Mouse (Mus musculus): ENCODE data around the gene Plk5.

Gene Plk5

DNA sequence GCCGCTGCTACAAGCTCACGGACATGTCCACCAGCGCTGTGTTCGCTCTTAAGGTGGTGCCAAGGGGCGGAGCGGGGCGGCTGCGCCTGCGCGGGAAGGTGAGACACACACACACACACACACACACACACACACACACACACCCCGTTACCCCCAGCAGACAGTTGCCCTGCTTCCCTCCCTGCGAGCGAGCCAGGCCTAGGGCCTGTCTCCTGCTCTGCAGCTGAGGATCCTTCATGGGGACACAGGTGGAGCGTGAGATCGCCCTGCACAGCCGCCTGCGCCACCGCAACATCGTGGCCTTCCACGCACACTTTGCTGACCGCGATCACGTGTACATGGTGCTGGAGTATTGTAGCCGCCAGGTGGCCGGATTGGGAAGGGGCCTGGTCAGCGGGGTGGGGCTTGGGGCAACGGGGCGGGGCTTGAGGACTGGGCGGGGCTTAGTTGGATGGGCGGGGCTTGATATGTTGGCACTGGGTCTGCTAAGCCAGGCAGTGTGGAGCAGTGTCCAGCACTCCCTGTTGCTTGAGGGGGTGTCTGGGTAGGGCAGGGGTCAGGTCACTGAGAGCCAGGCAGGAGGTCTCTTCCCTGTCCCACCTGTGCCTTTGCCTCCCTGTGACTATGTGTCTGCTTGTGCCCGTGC, 1.9 kb downstream of the Plk5 start:
- peak; percentile 60 for DNase-seq

DNA sequence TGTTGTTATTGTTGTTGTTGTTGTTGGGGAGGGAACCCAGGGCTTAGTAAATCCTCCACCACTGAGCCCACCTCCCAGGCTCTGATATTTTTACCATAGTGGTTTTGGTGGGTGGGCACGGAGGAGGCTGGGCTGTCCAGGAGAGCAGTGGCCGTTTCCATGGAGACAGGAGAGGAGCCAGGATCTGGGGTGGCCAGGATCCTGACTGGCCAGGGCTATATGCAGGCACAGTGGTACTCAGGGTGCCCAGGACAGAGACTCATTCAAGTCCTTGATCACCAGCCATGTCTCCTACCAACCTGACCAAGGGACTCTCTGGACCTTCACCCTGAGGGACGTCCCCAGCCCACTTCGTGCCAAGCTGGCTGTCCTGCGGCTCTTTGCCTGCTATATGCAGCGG, 7.5 kb downstream of the Plk5 start:
- DNase-seq = no peak

DNA sequence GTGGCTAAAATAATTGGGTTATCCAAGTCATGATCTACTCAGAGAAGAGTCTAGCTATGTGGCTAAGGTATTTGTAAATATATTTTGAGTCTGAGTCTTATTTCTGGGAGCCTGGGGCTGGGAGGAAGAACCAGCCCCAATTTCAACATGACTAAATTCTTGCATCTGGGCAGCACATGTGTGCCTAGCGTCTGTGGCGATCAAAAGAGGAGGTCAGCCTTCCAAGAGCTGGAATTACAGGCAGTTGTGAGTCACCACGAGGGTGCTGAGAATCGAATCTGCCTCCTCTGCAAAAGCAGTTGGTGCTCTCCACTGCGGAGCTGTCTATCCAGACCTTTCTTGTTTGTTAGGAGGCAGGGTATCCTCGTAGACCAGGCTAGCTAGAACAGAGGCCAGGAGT, 9.5 kb downstream of the Plk5 start:
- DNase-seq = no peak

DNA sequence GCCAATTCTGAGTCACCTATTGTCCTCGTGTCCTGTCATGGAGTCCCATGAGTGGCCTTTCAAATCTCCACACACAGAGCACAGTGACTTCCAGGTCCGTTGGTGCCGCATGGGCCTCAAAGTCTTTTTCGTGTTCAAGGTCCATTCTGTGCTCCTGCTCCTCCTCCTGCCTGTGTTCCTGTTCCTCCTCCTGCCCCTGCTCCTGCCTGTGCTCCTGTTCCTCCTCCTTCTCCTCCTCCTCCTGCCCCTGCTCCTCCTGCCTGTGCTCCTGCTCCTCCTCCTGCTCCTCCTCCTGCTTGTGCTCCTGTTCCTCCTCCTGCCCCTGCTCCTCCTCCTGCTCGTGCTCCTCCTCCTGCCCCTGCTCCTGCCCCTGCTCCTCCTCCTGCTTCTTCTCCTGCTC, 11.7 kb downstream of the Plk5 start:
- DNase-seq = no peak

DNA sequence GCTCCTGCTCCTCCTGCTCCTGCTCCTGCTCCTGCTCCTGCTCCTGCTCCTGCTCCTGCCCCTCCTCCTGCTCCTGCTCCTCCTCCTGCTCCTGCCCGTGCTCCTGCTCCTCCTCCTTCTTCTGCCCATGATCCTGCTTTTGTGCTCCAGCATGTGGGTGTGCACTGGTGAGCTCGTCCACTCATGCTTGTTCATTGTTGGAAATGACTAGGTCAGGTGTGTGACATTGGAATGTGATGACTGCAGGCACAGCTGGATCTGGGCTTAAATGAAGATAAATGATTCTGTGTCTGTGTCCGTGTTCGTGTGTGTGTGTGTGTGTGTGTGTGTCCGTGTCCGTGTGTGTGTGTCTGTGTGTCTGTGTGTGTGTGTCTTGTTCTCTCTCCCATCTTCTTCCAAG, 12.1 kb downstream of the Plk5 start:
- no peak for DNase-seq

DNA sequence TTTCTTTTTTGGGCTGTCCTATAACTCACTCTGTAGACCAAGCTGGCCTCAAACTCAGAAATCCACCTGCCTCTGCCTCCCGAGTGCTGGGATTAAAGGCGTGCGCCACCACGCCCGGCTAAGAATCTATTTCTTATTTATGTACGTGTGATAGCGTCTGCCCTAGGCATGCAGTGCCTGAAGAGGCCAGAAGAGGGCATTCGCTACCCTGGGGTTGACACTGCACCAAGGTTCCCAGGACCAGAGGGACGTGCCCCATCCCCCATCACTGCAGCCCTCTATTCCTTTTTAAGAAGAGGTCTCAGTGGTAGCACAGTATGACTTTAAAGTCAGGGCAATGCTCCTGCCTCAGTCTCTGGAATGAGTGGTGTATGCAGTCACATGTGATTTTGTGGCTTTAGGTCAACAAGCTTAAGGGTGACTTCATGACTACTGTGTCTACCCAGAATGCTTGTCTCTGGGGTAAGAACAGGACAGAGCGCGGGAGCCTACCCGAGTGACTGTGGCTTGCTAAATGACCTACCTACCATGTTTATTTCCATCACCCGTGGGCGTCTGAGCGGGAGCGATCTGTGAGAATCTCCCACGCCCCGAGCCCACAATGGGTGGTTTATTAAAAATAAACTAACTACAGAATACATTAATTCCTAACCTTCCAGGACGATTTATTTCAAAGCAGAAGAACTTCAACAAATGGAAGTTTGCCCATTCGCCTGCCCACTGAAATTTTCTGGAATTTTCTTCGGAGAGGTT, 13.9 kb downstream of the Plk5 start:
- DNase-seq = peak; percentile 36

DNA sequence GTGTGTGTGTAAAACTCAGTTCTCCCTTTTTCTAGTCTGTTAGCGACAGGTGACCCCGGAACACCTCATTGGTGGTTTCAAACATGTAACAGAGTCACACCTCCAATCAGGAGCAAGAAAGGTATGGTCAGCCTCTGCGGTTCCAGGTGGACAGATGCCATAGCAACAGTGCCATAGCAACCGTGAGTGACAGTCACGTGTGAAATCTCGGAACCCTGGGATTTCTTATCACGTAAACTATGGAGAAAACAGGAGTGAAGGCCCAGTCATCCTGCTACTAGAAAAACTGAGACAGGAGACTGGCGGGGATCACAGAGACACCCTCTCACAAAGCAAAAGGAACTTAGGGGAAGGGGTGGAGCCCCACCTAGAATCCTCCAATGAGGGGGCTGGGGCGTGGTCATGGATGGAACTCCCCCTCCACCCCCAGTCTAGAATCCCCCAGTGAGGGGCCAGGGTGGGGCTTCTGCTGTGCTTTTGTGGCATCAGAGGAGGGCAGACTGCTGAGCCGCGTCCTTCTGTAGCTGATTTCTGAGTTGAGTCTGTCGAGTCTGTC, 15.2 kb downstream of the Plk5 start:
- DNase-seq = peak; percentile 90

DNA sequence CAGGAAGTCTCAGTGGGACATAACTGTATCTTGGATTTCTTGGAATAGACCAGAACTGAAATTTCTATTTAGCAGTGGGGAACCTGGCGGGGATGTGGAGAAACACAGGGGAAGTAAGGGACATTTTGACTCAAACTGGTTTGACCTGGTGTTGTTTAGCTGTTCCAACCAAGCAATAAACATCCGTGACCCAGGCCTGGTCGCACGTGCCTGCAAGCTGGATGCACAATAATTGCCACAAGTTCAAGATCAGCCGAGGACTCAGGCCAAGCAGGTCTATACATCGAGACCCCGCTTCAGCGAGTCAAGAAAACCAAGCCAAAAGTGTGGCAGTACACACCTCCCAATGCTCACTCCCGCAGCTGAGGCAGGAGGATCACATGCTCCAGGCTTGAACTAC, 15.7 kb downstream of the Plk5 start:
- no peak for DNase-seq

DNA sequence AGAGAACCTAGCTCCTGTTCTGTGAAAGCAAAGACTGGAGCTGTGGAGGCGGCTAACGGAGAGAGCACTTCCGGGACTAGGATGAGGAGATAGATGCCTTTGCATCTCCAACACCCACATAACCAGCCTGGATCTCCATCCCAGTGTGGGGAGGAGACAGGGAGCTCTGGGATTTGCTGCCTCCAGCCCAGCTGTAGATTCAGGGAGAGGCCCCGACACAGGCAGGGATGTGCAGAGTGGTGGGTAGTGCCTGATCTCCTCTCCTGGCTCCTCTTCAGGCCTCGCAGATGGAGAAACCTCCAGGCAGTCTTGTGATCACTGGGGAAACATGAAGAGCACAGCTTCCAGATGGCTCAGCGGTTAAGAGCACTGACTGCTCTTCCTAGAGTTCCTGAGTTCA, 16.4 kb downstream of the Plk5 start:
- DNase-seq = no peak

DNA sequence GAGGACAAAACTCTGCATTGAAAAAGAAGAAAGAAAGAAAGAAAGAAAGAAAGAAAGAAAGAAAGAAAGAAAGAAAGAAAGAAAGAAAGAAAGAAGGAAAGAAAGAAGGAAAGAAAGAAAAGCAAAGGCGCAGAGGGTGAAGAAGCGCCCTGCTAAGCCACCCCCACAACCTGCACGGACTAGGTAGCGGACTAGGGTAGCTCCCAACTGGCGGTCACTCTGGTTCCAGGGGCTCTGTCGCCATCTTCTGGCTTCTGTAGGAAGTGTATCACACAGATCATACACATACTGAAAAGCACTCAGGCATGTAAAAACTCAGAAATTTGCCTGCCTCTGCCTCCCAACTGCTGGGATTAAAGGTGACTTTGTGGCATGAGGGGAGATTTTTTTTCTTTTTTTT, 17.8 kb downstream of the Plk5 start:
- peak; percentile 93 for DNase-seq

DNA sequence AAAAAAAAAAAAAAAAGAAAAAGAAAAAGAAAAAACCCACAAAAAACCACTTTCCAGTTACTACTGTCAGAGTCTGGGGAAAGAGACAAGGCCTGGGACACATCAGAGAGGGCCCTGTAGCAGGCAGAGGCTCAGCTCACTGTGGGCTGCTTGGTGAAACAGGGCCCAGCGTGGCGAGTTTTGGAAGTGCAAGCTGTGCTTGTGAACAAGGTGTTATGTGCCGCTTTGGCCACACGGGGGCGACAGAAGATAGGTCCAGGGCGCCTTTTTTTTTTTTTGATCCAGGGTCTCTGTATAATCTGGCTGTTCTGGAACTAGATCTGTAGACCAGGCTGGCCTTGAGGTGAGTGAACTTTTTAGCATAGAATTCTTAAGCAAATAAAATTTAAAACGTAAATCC, 19.9 kb downstream of the Plk5 start:
- DNase-seq = peak; percentile 97

DNA sequence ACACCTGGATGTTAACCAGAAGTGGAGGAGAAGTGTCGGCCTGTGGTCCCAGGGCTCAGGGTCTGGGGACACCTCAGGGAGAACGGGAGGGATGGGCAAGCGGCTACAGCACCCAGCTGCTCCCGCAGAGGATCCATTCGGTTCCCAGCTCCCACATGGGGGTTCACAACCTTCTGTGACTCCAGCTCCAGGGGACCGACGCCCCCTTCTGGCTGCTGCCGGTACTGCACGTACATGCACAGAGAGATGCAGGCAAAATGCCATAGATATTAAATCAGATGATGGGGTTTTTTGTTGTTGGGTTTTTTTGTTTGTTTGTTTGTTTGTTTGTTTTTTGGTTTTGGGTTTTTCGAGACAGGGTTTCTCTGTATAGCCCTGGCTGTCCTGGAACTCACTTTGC, 21.5 kb downstream of the Plk5 start:
- peak; percentile 40 for DNase-seq

DNA sequence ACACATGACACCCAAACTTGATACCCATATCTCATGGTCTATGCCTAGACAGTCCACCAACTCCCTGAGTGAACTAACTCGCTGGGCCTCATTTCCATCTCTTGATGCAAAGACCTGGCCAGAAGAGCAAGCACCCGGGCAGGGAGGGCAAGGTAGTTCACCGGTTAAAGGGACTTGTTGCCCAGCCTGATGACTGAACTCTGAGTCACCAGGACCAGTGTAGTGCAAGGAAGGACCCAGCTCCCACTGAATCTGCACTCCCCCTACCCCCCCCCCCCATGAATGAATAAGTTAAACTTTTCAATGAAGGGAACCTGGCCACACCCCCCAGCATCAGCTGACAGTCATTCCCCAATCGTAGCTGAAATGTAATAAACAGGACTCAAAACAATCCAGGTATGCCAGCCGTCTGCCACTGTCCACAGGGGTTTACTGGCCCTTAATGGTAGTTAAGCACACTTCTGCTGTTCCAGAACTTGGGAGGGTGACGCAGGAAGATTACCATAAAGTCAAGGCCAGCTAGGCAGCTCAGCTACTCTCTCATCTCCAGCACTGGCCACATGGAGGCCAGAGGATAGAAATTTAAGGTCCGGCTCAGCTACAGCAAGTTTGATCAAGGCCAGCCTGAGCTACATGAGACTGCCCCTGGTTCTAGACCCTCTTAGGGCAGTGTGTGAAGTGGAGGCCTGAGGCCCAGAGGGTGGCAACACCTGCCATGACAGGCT, 26.5 kb downstream of the Plk5 start:
- no peak for DNase-seq

DNA sequence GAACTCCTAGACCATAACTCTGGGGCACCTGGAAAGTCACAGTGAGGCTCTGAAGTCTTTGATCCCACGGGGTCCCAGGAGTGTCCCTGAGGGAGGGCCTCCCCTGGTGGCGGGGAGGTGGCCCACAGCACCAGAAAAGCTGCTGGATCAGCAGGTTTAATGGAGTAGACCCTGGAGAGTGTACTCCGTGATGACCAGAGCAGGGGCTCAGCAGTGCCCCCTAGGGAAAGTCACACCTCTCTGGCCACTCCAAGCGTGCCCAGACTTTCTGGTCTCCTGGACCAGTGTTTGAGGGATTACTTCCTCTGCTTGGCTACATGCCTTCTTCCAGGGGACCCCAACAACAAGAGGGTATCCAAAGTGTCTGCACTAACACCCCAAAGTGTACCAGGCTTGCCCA, 27.2 kb downstream of the Plk5 start:
- DNase-seq = peak; percentile 28

DNA sequence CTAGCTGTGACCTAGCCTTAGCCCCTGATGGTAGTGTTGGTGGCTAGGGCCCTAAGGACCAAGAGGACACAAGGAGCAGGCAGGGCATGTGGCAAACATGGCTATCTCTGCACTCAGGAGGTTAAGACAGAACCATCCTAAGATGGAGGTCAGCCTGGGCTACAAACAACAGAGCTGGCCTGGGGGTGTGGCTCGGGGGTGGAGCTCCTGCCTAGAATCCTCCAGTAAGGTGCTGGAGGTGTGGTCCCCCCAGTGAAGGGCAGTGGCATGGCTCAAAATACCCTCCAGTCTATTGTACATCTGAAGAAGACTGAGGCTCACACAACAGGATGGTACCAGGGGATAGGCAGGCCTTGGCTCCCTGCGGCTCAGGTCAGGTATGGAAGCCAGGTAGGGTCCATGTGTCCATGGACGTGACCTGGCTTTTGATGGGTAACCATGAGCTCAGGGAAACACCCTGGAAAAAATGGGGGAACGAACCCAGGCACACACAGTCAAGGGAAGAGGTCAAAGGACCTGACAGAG, 27.9 kb downstream of the Plk5 start:
- DNase-seq = no peak

DNA sequence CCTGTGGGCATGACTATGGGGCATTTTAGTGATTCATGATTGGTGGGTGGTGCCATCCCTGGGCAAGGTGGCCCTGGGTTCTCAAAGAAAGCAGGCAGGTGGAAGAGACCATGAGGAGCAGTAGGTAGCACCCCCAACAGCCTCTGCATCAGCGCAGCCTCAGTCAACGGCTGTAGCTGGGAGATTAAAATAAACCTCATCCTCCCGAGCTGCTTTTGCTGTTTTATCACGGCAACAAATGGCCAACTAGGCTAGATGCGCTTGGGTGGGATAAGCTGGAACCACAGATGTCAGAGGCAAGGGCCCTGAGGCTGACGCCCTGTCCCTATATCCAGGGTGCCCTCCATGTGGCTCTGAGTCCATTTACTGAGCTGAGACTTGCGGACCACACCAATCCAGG, 28.4 kb downstream of the Plk5 start:
- no peak for DNase-seq

DNA sequence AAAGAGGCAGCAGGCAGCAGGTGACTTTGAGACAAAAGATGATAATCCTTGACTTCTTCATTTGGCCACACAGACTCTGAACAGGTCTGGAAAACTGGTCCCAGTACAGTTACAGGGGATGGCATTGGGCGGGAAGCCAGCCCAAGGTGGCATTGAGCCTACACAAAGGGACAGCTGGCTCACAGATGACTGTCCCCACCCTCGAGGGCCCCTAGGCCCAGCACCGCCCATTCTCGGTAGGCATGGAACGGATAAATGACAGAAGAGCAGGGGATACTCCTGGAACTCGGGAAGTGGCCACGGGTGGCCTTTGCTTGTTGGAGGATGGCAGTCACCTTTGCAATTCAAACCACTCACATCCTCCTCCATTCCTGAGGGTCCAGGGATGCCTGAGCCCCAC, 29.1 kb downstream of the Plk5 start:
- no peak for DNase-seq

DNA sequence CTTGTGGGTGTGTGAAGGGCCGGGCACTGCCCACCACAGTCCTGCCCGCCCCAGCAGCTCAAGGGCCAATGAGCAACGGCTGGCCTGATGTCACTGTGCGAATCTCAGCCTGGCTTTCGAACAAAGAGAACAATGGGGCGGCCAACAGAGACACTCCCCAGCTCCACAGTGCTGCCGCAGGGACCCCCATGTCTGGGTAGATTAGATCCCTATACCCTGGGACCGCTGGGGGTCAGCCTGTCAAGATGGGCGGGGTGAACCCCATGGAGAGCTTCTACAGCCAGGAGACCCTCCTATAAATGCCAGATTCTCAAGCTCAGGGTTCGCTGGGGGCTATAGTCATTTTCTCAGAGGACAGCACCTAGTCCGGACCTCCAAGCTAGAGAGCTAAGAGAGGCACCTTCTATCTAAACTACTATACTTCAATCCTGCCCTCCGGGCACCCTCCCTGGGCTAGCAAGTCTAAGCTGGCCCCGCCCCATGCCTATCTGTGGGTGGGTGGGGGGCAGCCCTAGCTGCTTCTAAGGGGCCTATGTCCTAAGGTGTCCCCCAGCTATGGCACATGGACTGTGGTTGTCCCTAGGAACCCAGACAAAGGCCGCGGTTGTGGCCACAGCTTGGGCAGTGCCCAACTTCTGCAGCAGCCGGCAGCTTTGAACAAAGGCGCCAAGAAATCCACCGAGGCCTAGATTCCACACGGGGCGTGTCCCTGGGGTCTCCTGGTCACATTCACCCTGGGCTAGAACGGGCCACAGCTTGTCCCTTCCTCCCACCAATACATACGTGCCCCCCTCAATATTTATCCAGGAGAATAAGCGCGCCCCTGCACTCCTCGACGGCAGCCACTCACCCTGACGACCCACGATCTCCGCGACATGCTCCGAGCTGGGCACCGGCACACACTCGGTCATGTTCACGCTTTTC, 29.8 kb downstream of the Plk5 start:
- peak; percentile 52 for DNase-seq

DNA sequence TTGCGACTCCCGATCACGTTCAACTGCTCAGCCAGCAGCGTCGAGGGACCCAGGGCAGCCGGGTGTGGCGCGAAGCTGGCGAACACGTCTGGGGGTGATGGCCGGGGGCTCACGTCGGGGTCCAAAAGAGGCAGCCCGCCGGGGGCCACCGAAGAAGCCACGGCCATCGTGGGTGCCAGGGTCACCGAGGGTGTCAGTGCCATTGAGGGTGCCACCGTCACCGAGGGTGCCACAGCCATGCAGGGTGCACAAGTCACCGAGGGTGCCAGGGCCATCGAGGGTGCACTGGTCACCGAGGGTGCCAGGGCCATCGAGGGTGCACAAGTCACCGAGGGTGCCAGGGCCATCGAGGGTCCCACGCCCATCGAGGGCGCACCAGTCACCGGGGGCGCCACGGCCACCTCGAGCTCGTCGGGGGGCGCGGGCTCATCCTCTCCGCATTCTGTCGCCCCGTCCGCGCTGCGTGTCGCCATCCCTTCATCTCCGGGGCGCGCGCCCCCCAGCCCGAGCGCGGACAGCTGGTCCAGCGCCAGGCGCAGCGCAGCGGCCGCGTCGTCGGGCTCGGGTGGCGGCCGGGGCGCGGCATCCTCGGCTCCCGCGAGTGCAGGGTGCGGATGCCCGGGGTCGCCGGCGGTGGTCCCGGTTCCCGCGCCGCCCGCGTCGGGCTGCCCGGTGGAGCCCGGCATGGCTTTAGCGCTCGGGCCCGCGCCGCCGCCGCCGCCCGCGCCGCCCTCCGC, 30.6 kb downstream of the Plk5 start:
- no peak for DNase-seq

DNA sequence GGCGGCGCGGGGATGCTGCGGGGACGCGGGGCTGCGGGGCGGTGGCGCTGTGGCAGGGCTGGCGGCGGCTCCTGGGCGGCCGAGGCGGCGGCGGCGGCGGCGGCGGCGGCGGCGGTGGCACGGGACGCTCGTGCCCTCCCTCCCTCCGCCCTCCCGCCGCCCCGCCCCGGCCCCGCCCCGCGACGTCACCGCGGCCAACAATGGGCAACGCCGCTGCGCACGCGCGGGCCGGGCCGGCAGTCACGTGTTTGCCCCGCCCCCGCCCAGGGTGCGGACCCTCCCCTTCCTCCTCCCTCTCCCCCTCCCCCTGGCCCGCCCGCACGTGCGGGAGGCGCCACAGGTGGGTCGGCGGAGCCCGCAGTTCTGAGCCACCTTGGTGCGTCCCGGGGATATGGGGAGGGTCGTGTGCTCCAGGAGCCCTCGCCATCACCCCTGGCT, 31.3 kb downstream of the Plk5 start, which contains the start of gene Mex3d:
Gene Mex3d, minus strand, starts transcription at position 138 of the 438 bp plus-strand sequence.
- DNase-seq = peak; percentile 90

DNA sequence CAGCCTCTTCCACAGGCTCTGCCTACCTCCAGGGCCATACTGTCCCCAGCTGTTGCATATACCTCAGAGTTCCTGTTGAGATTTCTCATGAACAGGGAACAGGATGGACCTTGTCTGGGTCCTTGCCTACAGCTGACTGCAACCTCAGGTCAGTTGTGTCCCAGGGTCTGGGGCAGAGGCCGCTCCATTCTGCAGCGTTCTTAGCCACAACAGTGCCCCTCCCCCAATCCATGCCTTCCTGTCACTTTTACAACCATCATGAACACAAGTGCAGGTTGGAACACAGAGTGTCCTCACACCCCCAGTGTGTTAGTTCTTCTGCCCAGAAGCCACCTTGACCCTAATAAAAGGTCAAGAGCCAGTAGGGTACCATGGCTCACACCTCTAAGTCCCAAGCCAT, 32.5 kb downstream of the Plk5 start:
- no peak for DNase-seq
